Mouse (Mus musculus) central nervous system, embryonic 18 days (tissue): ENCODE measurements around the gene Bola2. TPM values are rescaled to one million over a fixed set of nuclear protein-coding genes. Genes with fewer than 3 reads are reported as not detected.

Source experiments
- polyA plus RNA-seq: library from polyadenylated mRNA; depleted of rRNA; stranded (reverse); fragments of >200 nt; gene quantifications from 2 replicates; pipeline ENCODE4 v1.2.3, GENCODE M21; 2012; rRNA removed

Bola2 gene
- 51.8 and 60.8 TPM in 2 replicates for polyA plus RNA-seq

GRCm38 (mm10) chr7:126695210-126695611 lies at the start of gene Bola2:
Gene Bola2, plus strand, starts transcription at chr7:126695401.

DNA sequence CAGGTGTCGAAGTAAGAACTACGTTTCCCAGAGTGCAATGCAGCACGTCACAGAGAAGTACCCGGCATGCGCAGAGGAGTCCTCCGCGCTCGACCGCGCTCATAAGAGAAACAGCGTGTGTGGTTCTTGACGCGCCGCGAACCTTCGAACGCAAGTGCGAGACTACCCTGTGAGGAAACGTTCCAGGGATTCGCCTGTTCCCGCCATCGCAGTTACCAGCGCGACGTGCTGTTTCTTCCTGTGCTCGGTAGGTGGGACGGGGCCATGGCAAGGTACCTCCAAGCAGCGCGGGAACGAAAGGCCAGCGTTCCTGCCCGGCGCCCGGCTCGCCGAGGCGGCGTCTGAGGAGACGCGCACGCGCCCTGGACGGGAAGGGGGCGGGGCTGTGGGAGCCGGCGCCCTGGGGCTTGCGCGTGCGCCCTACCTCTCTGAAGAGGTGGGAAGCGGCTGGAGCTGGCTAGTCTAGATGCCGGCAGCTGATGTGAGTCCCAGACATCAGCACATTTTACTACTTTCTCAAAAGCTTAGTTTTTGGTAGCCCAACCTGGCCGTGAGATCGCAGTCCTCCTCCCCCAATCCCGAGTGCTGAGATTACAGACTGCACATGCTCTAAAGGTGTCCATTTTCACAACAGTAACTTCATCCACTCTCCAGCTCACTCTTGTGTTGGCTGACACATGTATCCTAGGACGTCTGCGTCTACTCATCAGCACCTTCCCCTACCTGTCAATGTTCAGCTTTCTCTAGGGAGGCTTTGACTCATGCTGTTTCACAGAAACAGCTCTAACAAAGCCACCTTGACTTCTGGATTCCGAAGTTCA lies 45.8 kb upstream of the Bola2 start, which contains the start of gene Sgf29:
TSS of gene Sgf29 (plus strand) at position 79 of the 821 bp plus-strand sequence.

GRCm38 (mm10) chr7:126676207-126676606 lies 19.0 kb upstream of the Bola2 start, which contains the start of gene Sult1a1:
Gene Sult1a1, minus strand, starts transcription at chr7:126676432.

GRCm38 (mm10) chr7:126695631-126696207 lies 518 bp downstream of the Bola2 start, which contains the start of gene Slx1b:
Gene Slx1b, minus strand, starts transcription at chr7:126695784.

DNA sequence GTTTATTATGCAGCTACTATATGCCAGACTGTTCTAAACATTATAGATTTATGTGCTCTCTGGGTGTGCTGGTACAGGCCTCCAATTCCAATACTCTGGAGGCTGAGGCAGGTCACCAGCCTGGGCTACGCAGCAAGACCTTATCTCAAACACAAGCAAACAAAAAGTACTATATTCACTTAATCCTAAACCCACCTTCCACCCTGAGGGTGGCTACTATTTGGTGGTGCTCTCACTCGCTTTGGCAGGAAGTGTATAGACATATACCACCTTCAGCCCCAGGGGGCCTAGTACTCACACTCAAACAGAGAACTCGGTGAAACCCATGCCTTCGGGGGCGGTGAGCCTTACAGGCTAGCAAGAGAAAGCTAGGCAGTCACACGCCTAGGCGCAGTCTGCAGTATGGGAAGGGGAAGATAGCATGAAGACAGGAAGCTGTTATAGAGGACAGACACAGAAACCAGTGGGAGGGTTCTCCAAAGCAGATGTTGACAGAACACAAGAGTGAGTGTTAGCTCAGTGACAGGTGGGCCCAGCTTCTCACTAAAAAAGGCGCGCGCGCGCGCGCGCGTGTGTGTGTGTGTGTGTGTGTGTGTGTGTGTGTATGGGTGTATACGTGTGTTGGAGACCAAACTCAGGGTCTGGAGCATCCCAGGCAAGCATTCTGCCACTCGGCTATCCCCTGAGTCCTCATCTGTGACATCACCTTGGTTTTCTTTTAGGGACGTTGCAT lies 12.4 kb downstream of the Bola2 start, which contains the start of gene Coro1a:
TSS of gene Coro1a (minus strand) at position 346 of the 733 bp plus-strand sequence.

Other genes starting within 250 kb of the Bola2 start
- 0.10 and 20.6 TPM in 2 replicates for gene Atp2a1, start 232.3 kb upstream of the Bola2 start, polyA plus RNA-seq
- gene Sh2b1, start 220.0 kb upstream of the Bola2 start, polyA plus RNA-seq: 72.7 and 73.4 TPM in 2 replicates
- 107 and 112 TPM in 2 replicates for gene Tufm, start 208.0 kb upstream of the Bola2 start, polyA plus RNA-seq
- 132 and 161 TPM in 2 replicates for gene Atxn2l, start 192.0 kb upstream of the Bola2 start, polyA plus RNA-seq
- 114 and 117 TPM in 2 replicates for gene Eif3c, start 129.0 kb upstream of the Bola2 start, polyA plus RNA-seq
- 0.27 and 0.32 TPM in 2 replicates for gene Apobr, start 110.5 kb upstream of the Bola2 start, polyA plus RNA-seq
- gene Cln3, start 109.6 kb upstream of the Bola2 start, polyA plus RNA-seq: 51.0 and 53.4 TPM in 2 replicates
- not detected in 2 replicates for gene Il27, start 100.5 kb upstream of the Bola2 start, polyA plus RNA-seq
- gene Nupr1, start 64.5 kb upstream of the Bola2 start, polyA plus RNA-seq: 10.0 and 10.4 TPM in 2 replicates
- 50.4 and 55.7 TPM in 2 replicates for gene Sgf29, start 46.1 kb upstream of the Bola2 start, polyA plus RNA-seq
- gene Sult1a1, start 19.0 kb upstream of the Bola2 start, polyA plus RNA-seq: 8.5 and 9.5 TPM in 2 replicates
- 41.3 and 45.8 TPM in 2 replicates for gene Slx1b, start 383 bp downstream of the Bola2 start, polyA plus RNA-seq
- gene Coro1a, start 12.4 kb downstream of the Bola2 start, polyA plus RNA-seq: 136 and 144 TPM in 2 replicates
- gene Mapk3, start 64.2 kb downstream of the Bola2 start, polyA plus RNA-seq: 247 and 263 TPM in 2 replicates
- gene Gdpd3, start 70.9 kb downstream of the Bola2 start, polyA plus RNA-seq: 7.9 TPM in 2 replicates
- 211 and 214 TPM in 2 replicates for gene Ypel3, start 81.6 kb downstream of the Bola2 start, polyA plus RNA-seq
- gene Tbx6, start 86.1 kb downstream of the Bola2 start, polyA plus RNA-seq: 1.3 TPM in 2 replicates
- gene Ppp4c, start 97.1 kb downstream of the Bola2 start, polyA plus RNA-seq: 155 and 157 TPM in 2 replicates
- gene Fam57b, start 102.3 kb downstream of the Bola2 start, polyA plus RNA-seq: 147 and 196 TPM in 2 replicates
- not detected in 2 replicates for gene 4930451I11Rik, start 136.2 kb downstream of the Bola2 start, polyA plus RNA-seq
- 41.2 and 42.6 TPM in 2 replicates for gene Doc2a, start 152.0 kb downstream of the Bola2 start, polyA plus RNA-seq
- 61.5 and 63.2 TPM in 2 replicates for gene Hirip3, start 166.6 kb downstream of the Bola2 start, polyA plus RNA-seq
- gene Ino80e, start 167.0 kb downstream of the Bola2 start, polyA plus RNA-seq: 79.7 and 83.9 TPM in 2 replicates
- gene Taok2, start 189.3 kb downstream of the Bola2 start, polyA plus RNA-seq: 99.8 and 102 TPM in 2 replicates
- gene Tmem219, start 227.5 kb downstream of the Bola2 start, polyA plus RNA-seq: 31.6 and 32.1 TPM in 2 replicates
- 109 and 134 TPM in 2 replicates for gene Kctd13, start 233.5 kb downstream of the Bola2 start, polyA plus RNA-seq